Mouse (Mus musculus) midbrain, postnatal 0 days (tissue): ENCODE data around the gene Aox1. TPM values are rescaled to one million over a fixed set of nuclear protein-coding genes. Genes with fewer than 3 reads are reported as not detected.
A peak's percentile ranks its signal among the peaks of the same experiment; 100 is the strongest.

Experiments used
- ATAC-seq: fragments of 200-750 bp; cut with Nextera tagmentation; 2 replicates; pipeline ENCODE4 v1.8.0; 2017; ENCODE audit warnings: moderate number of reproducible peaks, mild to moderate bottlenecking, moderate TSS enrichment, moderate library complexity; ENCODE audit not compliant: low FRiP score
- DNase-seq: peaks from one replicate; pipeline ENCODE4 v3.0.0-alpha.2; 2015; ENCODE audit warnings: low spot score
- H3K27ac ChIP-seq: fragments of 300-500 bp; sonication (generic); 2 replicates; pipeline ENCODE4 v1.5.1; 2014; ENCODE audit warnings: low read depth, mild to moderate bottlenecking, low read length, mixed read lengths
- H3K27me3 ChIP-seq: fragments of 300-500 bp; sonication (generic); 2 replicates; pipeline ENCODE4 v1.6.1; 2014; ENCODE audit warnings: low read length, control low read depth, mixed read lengths; ENCODE audit not compliant: insufficient read depth
- H3K36me3 ChIP-seq: fragments of 300-500 bp; sonication (generic); 2 replicates; pipeline ENCODE4 v1.6.1; 2014; ENCODE audit warnings: low read length, control low read depth, mixed read lengths; ENCODE audit not compliant: insufficient read depth
- H3K4me1 ChIP-seq: fragments of 300-500 bp; sonication (generic); 2 replicates; pipeline ENCODE4 v1.6.1; 2014; ENCODE audit warnings: mild to moderate bottlenecking, control low read depth, antibody characterized with exemption, low read length, mixed read lengths; ENCODE audit not compliant: insufficient read depth
- H3K4me2 ChIP-seq: fragments of 300-500 bp; sonication (generic); 2 replicates; pipeline ENCODE4 v1.6.1; 2014; ENCODE audit warnings: low read depth, mild to moderate bottlenecking, low read length, mixed read lengths; ENCODE audit not compliant: poor library complexity, severe bottlenecking
- H3K4me3 ChIP-seq: fragments of 300-500 bp; sonication (generic); 2 replicates; pipeline ENCODE4 v1.5.1; 2014; ENCODE audit warnings: low read depth, mild to moderate bottlenecking, low read length, moderate library complexity
- H3K9ac ChIP-seq: fragments of 300-500 bp; sonication (generic); replicated peaks from 2 replicates; pipeline ENCODE4 v1.6.1; 2014; ENCODE audit warnings: mild to moderate bottlenecking, low read length, moderate library complexity, mixed read lengths; ENCODE audit not compliant: poor library complexity, severe bottlenecking
- H3K9me3 ChIP-seq: fragments of 300-500 bp; sonication (generic); 2 replicates; pipeline ENCODE4 v1.6.1; 2016; ENCODE audit warnings: low read length, control low read depth
- CTCF ChIP-seq: IDR thresholded peaks from 2 replicates; pipeline ENCODE4 v1.5.1; 2016; ENCODE audit warnings: antibody characterized with exemption, mild to moderate bottlenecking
- WGBS: fragments of 180-500 bp; shearing (Covaris S2); extraction: QIAGEN DNeasy Blood & Tissue Kit; methylation state at CpG from one replicate; pipeline ENCODE4 v1.1.7; 2014; 5-methylcytosine and 5-hydroxymethylcytosine counted together
- polyA plus RNA-seq: library from polyadenylated mRNA; unstranded; fragments of >200 nt; fragmentation: Nextera tagmentation; extraction: Ambion mirVana; gene quantifications from 2 replicates; pipeline ENCODE4 v1.2.1, GENCODE M21; 2015
- total RNA-seq: library from RNA; depleted of rRNA; stranded (reverse); fragments of >200 nt; gene quantifications from 2 replicates; pipeline ENCODE4 v1.2.3, GENCODE M21; 2014

Gene Aox1
- total and polyA plus RNA-seq, 2 experiments from 2014 or later = 0.30 to 0.60 TPM

DNA sequence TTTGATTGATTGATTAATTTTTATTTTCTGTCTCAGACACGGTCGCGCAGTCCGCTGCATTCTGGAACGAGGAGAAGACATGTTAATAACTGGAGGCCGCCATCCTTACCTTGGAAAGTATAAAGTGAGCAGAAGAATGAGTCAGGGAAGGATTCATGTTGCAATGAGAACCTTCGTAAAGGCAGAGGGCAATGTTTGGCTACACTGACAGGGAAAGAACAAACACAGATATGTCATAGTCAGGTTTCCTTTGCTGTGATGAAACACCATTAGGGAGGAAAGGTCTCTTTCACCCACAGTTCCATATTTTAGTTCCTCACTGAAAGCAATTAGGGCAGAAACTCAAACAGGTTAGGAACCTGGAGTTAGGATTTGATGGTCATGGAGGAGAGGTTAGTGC, 48.7 kb downstream of the Aox1 start:
- Histone ChIP-seq H3K36me3 (no peaks in the 10 kb centered on the region), H3K4me2 (no peak overlapping the region), H3K27ac (no peak overlapping the region), H3K27me3 (no peaks in the 10 kb centered on the region), H3K9ac (no peak overlapping the region), H3K4me1 (no peaks in the 10 kb centered on the region), H3K4me3 (no peak overlapping the region), H3K9me3 (no peaks in the 10 kb centered on the region)
- TF ChIP-seq CTCF = no peak
- 96% methylated on average over 7 of the region's 7 CpGs for WGBS
- no peak for DNase-seq
- ATAC-seq = no peak

DNA sequence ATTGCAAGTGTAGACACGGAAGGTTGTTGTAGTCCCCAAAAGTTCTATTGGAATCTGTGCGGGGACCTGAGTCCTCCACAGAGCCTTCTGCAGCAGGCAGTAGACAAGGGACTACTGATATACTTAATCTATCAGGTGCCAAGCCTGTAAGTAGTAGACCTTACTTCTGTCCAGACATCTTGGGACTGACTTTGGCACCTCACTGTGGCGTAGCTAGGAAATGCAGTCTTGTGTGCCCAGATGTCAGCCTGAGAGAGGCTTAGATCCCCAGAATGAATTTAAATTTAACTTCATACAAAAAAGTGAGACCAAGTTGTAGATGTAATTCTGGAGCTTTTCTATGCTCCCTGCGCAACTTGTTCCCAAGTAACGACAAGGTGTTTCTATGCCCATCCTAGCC, 50.0 kb downstream of the Aox1 start:
- no peak; the same call in 1 of the 2 replicates for TF ChIP-seq CTCF

DNA sequence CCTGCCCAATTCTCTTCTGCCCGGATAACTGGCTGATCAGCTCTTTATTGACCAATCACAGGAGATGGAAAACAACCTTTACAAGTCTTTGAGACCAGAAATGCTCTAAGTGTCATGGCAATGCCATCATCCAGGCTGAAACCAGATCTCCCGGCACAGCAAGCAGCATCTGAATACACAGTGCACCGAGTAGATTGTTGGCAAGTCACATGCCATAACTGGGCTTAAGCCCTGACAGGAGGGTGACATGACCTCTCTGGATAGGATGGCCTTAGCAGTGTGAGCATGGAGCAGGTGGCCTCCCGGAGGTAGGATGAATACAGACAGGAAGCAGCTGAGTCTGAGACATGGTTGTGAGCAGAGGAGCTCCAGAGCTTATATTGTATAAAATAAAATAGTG, 50.7 kb downstream of the Aox1 start:
- DNase-seq = no peak
- no peak overlapping the region for H3K4me2 ChIP-seq
- TF ChIP-seq CTCF = no peak
- H3K4me3 ChIP-seq = no peak overlapping the region
- 85% methylated on average over 4 of the region's 4 CpGs for WGBS
- H3K36me3 ChIP-seq = no peaks in the 10 kb centered on the region
- no peak overlapping the region for H3K27ac ChIP-seq
- H3K9me3 ChIP-seq = no peaks in the 10 kb centered on the region
- ATAC-seq = no peak
- no peaks in the 10 kb centered on the region for H3K4me1 ChIP-seq
- no peaks in the 10 kb centered on the region for H3K27me3 ChIP-seq
- no peak overlapping the region for H3K9ac ChIP-seq

More for the DNA sequence above, 50.0 kb downstream of the Aox1 start:
- Histone ChIP-seq H3K9me3 (no peaks in the 10 kb centered on the region), H3K4me3 (no peak overlapping the region), H3K36me3 (no peaks in the 10 kb centered on the region), H3K27ac (no peak overlapping the region), H3K4me2 (no peak overlapping the region), H3K4me1 (no peaks in the 10 kb centered on the region), H3K27me3 (no peaks in the 10 kb centered on the region), H3K9ac (no peak overlapping the region)
- no peak for DNase-seq
- 95% methylated on average over 5 of the region's 5 CpGs for WGBS
- ATAC-seq = no peak

DNA sequence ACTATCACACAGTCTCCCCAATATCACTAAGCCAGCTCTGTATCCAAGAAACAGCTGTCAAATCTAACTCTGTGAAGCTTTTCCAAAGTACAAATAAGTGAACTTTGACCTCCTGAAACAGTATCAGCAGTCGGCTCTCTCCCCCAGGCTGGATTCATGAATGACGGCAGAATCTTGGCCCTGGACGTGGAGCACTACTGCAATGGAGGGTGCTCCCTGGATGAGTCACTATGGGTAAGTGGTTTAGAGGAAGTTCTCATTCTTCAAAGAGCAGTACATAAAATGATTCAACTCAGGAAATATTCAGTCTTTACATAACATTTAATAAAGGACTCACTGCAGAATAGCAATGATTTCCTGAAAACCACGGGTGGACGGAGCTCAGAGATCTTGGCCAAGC, 51.6 kb downstream of the Aox1 start:
- Histone ChIP-seq H3K9ac (no peak overlapping the region), H3K36me3 (no peaks in the 10 kb centered on the region), H3K4me1 (no peaks in the 10 kb centered on the region), H3K27me3 (no peaks in the 10 kb centered on the region), H3K27ac (no peak overlapping the region), H3K4me2 (no peak overlapping the region), H3K4me3 (no peak overlapping the region), H3K9me3 (no peaks in the 10 kb centered on the region)
- DNase-seq (no peak), ATAC-seq (no peak)
- 88% methylated on average over 5 of the region's 5 CpGs for WGBS
- no peak for TF ChIP-seq CTCF

DNA sequence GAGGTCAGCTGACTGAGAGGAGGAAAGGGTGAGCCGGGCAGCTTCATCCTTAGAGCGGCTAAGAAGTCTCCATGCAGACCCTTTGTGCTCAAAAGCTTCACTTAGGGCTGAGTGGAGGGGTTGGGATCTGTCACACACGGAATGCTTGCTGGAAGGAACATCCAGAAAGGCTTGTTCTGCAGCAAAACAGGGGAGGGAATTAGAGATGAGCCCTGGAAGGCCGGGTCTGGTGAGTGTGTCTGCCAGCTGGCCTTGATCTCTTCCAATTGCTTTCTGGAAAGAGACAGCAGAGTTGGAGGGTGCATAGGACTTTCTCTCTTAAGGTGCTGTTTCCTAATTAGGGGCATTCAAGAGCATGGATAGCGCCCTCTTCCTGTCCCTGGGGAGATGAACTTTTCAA, 59.6 kb downstream of the Aox1 start:
- no peaks in the 10 kb centered on the region for H3K9me3 ChIP-seq
- no peaks in the 10 kb centered on the region for H3K36me3 ChIP-seq
- no peaks in the 10 kb centered on the region for H3K4me1 ChIP-seq
- H3K4me3 ChIP-seq = no peak overlapping the region
- DNase-seq (no peak), ATAC-seq (no peak)
- no peak overlapping the region for H3K27ac ChIP-seq
- no peak overlapping the region for H3K4me2 ChIP-seq
- WGBS = 66% methylated on average over 5 of the region's 5 CpGs
- no peaks in the 10 kb centered on the region for H3K27me3 ChIP-seq
- TF ChIP-seq CTCF = peak; percentile 15; the same call in 1 of the 2 replicates
- no peak overlapping the region for H3K9ac ChIP-seq

DNA sequence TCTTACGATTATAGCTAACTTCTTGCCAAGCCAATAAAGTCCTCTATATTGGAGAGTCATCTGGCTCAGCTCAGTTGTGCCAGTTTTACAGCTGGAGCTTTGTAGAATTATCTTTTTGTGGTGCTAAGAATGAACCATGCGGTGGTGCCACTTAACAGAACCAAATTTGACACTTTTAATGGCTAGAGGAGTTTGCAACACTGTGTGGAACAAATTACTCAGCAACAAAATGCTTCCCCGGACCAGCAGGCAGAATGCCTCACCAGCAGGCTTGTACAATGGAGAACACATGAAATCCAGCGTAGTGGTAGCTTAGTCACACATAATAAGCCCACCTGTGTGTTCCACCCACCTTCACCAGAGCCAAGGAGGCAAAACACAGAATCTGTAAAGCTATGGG, 60.5 kb downstream of the Aox1 start:
- Histone ChIP-seq H3K9ac (no peak overlapping the region), H3K9me3 (no peaks in the 10 kb centered on the region), H3K4me1 (no peaks in the 10 kb centered on the region), H3K4me3 (no peak overlapping the region), H3K27me3 (no peaks in the 10 kb centered on the region), H3K4me2 (no peak overlapping the region), H3K36me3 (no peaks in the 10 kb centered on the region), H3K27ac (no peak overlapping the region)
- WGBS = 86% methylated on average over 4 of the region's 4 CpGs
- DNase-seq (no peak), ATAC-seq (no peak)
- TF ChIP-seq CTCF = no peak

DNA sequence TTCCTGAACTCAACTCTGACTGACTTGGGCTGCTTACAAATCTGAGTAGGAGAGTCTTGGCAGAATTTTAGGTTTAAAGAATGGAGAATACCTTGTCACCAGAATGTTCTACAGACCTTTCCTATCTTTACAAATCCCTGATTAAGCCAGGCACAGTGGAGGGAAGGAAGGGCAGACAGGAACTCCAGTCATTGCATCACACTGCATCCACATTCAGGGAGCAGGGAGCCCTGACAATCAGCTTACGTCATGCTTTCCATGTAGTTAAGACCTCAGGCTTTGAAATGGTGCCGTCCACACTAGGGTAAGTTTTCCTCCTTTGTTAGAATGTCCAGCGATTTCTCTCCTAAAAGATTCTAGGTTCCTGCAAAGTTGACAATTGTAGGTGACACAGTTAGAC, 61.5 kb downstream of the Aox1 start:
- no peak overlapping the region for H3K4me2 ChIP-seq
- H3K4me3 ChIP-seq = no peak overlapping the region
- 68% methylated on average over 3 of the region's 3 CpGs for WGBS
- DNase-seq (no peak), ATAC-seq (no peak)
- no peaks in the 10 kb centered on the region for H3K9me3 ChIP-seq
- no peak for TF ChIP-seq CTCF
- H3K27ac ChIP-seq = no peak overlapping the region
- no peak overlapping the region for H3K9ac ChIP-seq
- H3K4me1 ChIP-seq = no peaks in the 10 kb centered on the region
- no peaks in the 10 kb centered on the region for H3K27me3 ChIP-seq
- H3K36me3 ChIP-seq = no peaks in the 10 kb centered on the region
